Mouse (Mus musculus) midbrain, postnatal 0 days (tissue): ENCODE measurements around the gene Srrd. TPM values are rescaled to one million over a fixed set of nuclear protein-coding genes. Genes with fewer than 3 reads are reported as not detected.

Source experiments
- ATAC-seq: fragments of 200-750 bp; cut with Nextera tagmentation; 2 replicates; pipeline ENCODE4 v1.8.0; 2017; ENCODE audit warnings: moderate number of reproducible peaks, mild to moderate bottlenecking, moderate TSS enrichment, moderate library complexity; ENCODE audit not compliant: low FRiP score
- DNase-seq: peaks from one replicate; pipeline ENCODE4 v3.0.0-alpha.2; 2015; ENCODE audit warnings: low spot score
- H3K27ac ChIP-seq: fragments of 300-500 bp; sonication (generic); 2 replicates; pipeline ENCODE4 v1.5.1; 2014; ENCODE audit warnings: low read depth, mild to moderate bottlenecking, low read length, mixed read lengths
- H3K27me3 ChIP-seq: fragments of 300-500 bp; sonication (generic); 2 replicates; pipeline ENCODE4 v1.6.1; 2014; ENCODE audit warnings: low read length, control low read depth, mixed read lengths; ENCODE audit not compliant: insufficient read depth
- H3K36me3 ChIP-seq: fragments of 300-500 bp; sonication (generic); 2 replicates; pipeline ENCODE4 v1.6.1; 2014; ENCODE audit warnings: low read length, control low read depth, mixed read lengths; ENCODE audit not compliant: insufficient read depth
- H3K4me1 ChIP-seq: fragments of 300-500 bp; sonication (generic); 2 replicates; pipeline ENCODE4 v1.6.1; 2014; ENCODE audit warnings: mild to moderate bottlenecking, control low read depth, antibody characterized with exemption, low read length, mixed read lengths; ENCODE audit not compliant: insufficient read depth
- H3K4me2 ChIP-seq: fragments of 300-500 bp; sonication (generic); 2 replicates; pipeline ENCODE4 v1.6.1; 2014; ENCODE audit warnings: low read depth, mild to moderate bottlenecking, low read length, mixed read lengths; ENCODE audit not compliant: poor library complexity, severe bottlenecking
- H3K4me3 ChIP-seq: fragments of 300-500 bp; sonication (generic); 2 replicates; pipeline ENCODE4 v1.5.1; 2014; ENCODE audit warnings: low read depth, mild to moderate bottlenecking, low read length, moderate library complexity
- H3K9ac ChIP-seq: fragments of 300-500 bp; sonication (generic); replicated peaks from 2 replicates; pipeline ENCODE4 v1.6.1; 2014; ENCODE audit warnings: mild to moderate bottlenecking, low read length, moderate library complexity, mixed read lengths; ENCODE audit not compliant: poor library complexity, severe bottlenecking
- H3K9me3 ChIP-seq: fragments of 300-500 bp; sonication (generic); 2 replicates; pipeline ENCODE4 v1.6.1; 2016; ENCODE audit warnings: low read length, control low read depth
- CTCF ChIP-seq: IDR thresholded peaks from 2 replicates; pipeline ENCODE4 v1.5.1; 2016; ENCODE audit warnings: antibody characterized with exemption, mild to moderate bottlenecking
- WGBS: fragments of 180-500 bp; shearing (Covaris S2); extraction: QIAGEN DNeasy Blood & Tissue Kit; methylation state at CpG from one replicate; pipeline ENCODE4 v1.1.7; 2014; 5-methylcytosine and 5-hydroxymethylcytosine counted together
- polyA plus RNA-seq: library from polyadenylated mRNA; unstranded; fragments of >200 nt; fragmentation: Nextera tagmentation; extraction: Ambion mirVana; gene quantifications from 2 replicates; pipeline ENCODE4 v1.2.1, GENCODE M21; 2015
- total RNA-seq: library from RNA; depleted of rRNA; stranded (reverse); fragments of >200 nt; gene quantifications from 2 replicates; pipeline ENCODE4 v1.2.3, GENCODE M21; 2014

The Srrd gene
- total and polyA plus RNA-seq, 2 experiments from 2014 or later: 49.0 to 60.5 TPM

DNA sequence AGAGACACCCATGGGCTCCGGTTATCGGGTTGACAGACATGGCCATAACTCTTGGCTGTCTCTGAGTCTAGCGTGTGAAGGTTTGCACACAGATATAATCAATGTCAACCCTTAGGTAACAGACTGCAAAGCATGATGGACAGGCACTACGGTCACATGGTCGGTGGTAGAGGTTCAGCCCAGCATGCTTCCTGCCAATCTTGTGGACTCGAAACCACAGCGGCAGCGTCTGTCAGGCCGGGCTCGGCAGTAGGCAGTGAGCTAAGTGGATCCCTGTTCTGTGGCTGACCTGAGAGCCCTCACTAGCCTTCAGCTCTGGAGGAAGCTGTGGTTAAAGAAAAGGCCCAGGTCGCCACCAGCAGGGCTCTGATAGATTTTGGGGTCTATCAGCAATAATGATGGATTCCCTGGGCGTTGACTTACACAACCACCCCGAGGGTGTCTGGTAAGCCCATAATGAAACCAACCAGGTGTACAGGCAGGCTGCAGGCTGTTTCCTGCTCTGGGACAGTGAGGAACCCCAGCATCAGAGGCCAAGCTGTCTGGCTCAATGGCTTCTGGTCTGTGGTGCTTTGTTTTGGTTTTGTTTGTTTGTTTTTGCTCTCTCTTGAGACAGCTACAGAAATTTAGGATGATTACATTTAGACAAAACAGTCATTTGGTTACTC lies 42.1 kb upstream of the Srrd start:
- no peak for ATAC-seq
- Histone ChIP-seq H3K36me3 (peaks cover 29% of the 10 kb centered on the region), H3K27ac (no peak overlapping the region), H3K9me3 (no peaks in the 10 kb centered on the region), H3K4me3 (no peak overlapping the region), H3K27me3 (no peaks in the 10 kb centered on the region), H3K9ac (no peak overlapping the region), H3K4me1 (peaks cover 5% of the 10 kb centered on the region; the same call in 1 of the 2 replicates), H3K4me2 (no peak overlapping the region)
- no peak for DNase-seq
- TF ChIP-seq CTCF: no peak
- 93% methylated on average over 13 of the region's 13 CpGs for WGBS

DNA sequence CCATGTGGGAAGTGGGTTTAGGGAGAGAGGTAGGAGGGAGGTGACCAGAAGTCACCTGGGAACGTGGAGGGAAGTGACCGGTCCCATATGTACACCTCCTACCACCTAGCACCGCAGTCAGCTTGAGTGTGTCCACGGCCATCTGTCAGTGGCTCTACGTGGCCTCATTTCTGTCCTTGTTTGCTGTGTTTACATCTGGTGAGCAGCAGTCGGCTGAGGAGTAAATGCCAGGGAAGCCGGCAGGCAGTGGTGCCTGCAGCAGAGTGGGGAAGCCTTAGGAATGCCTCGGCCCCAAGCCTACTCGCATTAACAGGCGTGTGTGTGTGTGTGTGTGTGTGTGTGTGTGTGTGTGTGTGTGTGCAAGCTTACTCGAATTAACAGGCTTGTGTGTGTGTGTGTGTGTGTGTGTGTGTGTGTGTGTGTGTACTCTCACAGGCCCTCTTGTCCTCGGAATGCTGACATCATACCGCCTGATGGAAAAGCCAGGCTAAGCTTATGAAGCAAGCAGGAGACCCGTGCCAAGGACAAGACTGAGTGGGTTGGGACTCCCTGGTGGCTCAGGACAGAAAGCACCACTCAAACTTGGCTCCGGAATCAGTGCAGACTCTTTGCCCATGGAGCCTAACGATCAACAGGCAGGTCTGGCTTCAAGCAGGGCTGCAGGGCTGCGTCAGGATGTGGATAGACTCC lies 39.9 kb upstream of the Srrd start:
- H3K4me3 ChIP-seq: no peak overlapping the region
- DNase-seq (peak; percentile 70), ATAC-seq (peak; percentile 35)
- no peaks in the 10 kb centered on the region; the same call in 1 of the 2 replicates for H3K4me1 ChIP-seq
- H3K27me3 ChIP-seq: no peaks in the 10 kb centered on the region
- H3K9me3 ChIP-seq: no peaks in the 10 kb centered on the region
- H3K4me2 ChIP-seq: no peak overlapping the region
- peak overlapping the region; percentile 68 for H3K27ac ChIP-seq
- WGBS: 49% methylated on average over 17 of the region's 17 CpGs
- peaks cover 42% of the 10 kb centered on the region for H3K36me3 ChIP-seq
- no peak overlapping the region; the same call in 1 of the 2 replicates for H3K9ac ChIP-seq
- no peak for TF ChIP-seq CTCF

DNA sequence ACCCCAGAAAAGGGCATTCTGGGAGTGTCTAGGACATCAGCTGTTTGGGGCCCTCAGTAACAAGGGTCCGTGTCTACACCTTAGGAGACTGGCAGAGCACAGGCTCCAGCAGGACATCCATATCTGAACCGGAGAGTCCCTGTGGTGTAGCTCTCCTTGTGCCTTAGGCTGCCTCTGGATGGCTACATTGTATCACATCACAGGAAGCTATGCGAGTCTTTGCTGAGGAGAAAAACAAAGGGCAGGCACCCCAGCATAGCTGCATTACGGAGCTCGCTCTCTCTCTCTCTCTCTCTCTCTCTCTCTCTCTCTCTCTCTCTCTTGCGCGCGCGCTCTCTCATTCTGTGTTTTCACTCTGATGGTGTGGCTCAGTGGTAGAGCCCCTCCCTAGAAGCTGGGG lies 39.2 kb upstream of the Srrd start:
- Histone ChIP-seq H3K27ac (peak overlapping the region; percentile 68), H3K4me1 (no peaks in the 10 kb centered on the region; the same call in 1 of the 2 replicates), H3K9ac (no peak overlapping the region), H3K4me3 (no peak overlapping the region), H3K36me3 (peaks cover 45% of the 10 kb centered on the region), H3K4me2 (no peak overlapping the region), H3K27me3 (no peaks in the 10 kb centered on the region), H3K9me3 (no peaks in the 10 kb centered on the region)
- 52% methylated on average over 9 of the region's 9 CpGs for WGBS
- no peak for ATAC-seq
- TF ChIP-seq CTCF: peak; percentile 34; the same call in 1 of the 2 replicates
- peak; percentile 29 for DNase-seq

DNA sequence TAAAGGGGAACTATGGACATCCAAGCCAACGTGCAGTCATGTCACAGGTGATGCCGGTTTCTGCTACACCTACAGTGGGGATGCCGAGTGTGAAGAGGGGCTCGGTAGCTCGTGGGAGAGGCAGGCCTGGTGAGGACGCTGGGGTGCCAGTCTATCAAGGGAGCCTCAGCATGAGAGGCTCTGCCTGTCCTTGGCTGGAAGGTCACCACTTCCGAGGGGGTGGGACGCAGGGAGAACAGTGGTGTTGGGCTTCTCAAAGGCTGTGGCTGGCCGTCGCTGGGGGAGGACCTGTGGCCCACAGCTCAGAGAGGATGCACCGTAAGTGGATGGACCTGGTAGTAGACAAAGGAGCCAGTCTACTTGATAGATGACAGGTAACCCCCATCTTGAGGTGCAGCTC lies 38.3 kb upstream of the Srrd start:
- peaks cover 38% of the 10 kb centered on the region for H3K36me3 ChIP-seq

DNA sequence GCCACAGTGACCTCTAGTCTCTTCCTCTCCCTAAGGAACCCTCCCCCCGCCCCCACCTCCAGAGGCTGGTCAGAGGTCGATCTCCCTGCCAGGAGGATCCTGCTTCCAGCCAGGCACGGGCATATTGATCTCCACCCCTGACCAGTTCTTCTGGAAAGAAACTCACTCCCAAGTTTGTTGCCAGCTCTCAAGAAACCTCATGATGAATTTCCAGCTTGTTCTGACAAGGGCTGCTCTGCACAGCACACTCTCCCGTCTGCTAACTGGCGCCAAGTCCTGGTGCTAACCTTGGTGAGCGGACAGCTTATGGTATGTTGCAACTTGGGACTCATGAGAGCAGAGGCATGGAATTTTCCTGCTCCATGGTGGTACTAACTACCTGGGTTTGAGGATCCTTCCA lies 35.9 kb upstream of the Srrd start:
- 87% methylated on average over 6 of the region's 6 CpGs for WGBS
- no peak overlapping the region for H3K27ac ChIP-seq
- no peak overlapping the region for H3K4me2 ChIP-seq
- no peak for TF ChIP-seq CTCF
- no peak overlapping the region for H3K4me3 ChIP-seq
- H3K36me3 ChIP-seq: peaks cover 28% of the 10 kb centered on the region
- no peaks in the 10 kb centered on the region for H3K27me3 ChIP-seq
- DNase-seq: no peak
- H3K4me1 ChIP-seq: no peaks in the 10 kb centered on the region; the same call in 1 of the 2 replicates
- no peak overlapping the region for H3K9ac ChIP-seq
- no peaks in the 10 kb centered on the region for H3K9me3 ChIP-seq
- ATAC-seq: no peak

More for the DNA sequence above, 38.3 kb upstream of the Srrd start:
- Histone ChIP-seq H3K27me3 (no peaks in the 10 kb centered on the region), H3K27ac (0 out of 2 replicates have a peak overlapping the region, but pooled peaks have one; percentile 68), H3K4me2 (no peak overlapping the region), H3K9me3 (no peaks in the 10 kb centered on the region), H3K4me1 (no peaks in the 10 kb centered on the region; the same call in 1 of the 2 replicates), H3K9ac (no peak overlapping the region), H3K4me3 (no peak overlapping the region)
- TF ChIP-seq CTCF: no peak
- DNase-seq: no peak
- 93% methylated on average over 11 of the region's 11 CpGs for WGBS
- ATAC-seq: no peak

DNA sequence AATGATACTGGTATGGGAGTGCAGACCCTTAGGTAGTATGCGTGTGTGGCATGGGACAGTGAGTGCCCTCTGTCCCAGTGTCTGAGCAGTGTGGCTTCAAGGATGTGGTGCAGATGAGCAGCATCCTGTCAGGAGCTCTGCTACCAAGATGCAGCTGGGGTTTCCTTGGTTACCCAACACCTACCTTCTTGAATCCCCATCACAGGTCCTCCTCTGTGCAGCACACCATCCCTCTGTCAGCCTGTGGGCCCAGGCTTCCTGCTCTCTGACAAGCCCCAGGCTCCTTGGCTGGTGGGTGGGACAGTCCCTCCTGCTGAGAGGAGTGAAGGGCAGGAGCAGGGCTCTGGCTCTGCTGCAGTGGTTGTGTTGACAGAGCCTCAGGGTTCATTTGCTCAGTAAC lies 34.5 kb upstream of the Srrd start:
- no peak overlapping the region for H3K4me2 ChIP-seq
- no peak overlapping the region for H3K27ac ChIP-seq
- H3K27me3 ChIP-seq: no peaks in the 10 kb centered on the region
- WGBS: 100% methylated on average over 1 of the region's 1 CpGs
- H3K9me3 ChIP-seq: no peaks in the 10 kb centered on the region
- TF ChIP-seq CTCF: no peak
- peaks cover 28% of the 10 kb centered on the region for H3K36me3 ChIP-seq
- DNase-seq (no peak), ATAC-seq (no peak)
- peaks cover 9% of the 10 kb centered on the region for H3K4me1 ChIP-seq
- H3K4me3 ChIP-seq: no peak overlapping the region
- 0 out of 2 replicates have a peak overlapping the region, but pooled peaks have one; percentile 19 for H3K9ac ChIP-seq
